Mouse (Mus musculus) kidney, postnatal 25 days (tissue): ENCODE data around the gene Bola1.
"Not testable (repeated sequence)": the region's sequence is repeated elsewhere in the genome, so short reads cannot be mapped to it uniquely, and the experiment has no call there.

Experiments used
- DNase-seq, 2 experiments: peaks; one replicate each; pipeline ENCODE4 v3.0.0; 2021; ENCODE audit warnings: mixed read lengths in 2 of 2

The Bola1 gene

GRCm38 (mm10) chr3:96219661-96220130, at the start of gene Bola1, which contains the start of gene Hist2h2ab:
Bola1 (minus strand) TSS chr3:96219709.
Hist2h2ab (plus strand) TSS chr3:96219865.
- peak; percentile 63 to 83 for DNase-seq

- not testable (repeated sequence) for DNase-seq
These were observed 49.4 kb upstream of the Bola1 start for GRCm38 (mm10) chr3:96268776-96269378.

- DNase-seq = peak; percentile 78 to 89
These were observed 48.7 kb upstream of the Bola1 start, which contains the start of gene Hist2h3b for GRCm38 (mm10) chr3:96268051-96268775. Hist2h3b (plus strand) TSS chr3:96268654.

GRCm38 (mm10) chr3:96267541-96267940, 48.0 kb upstream of the Bola1 start:
- DNase-seq = no peak

GRCm38 (mm10) chr3:96266132-96266710, 46.7 kb upstream of the Bola1 start:
- DNase-seq = no peak

GRCm38 (mm10) chr3:96264404-96264949, 45.0 kb upstream of the Bola1 start:
- DNase-seq = no peak

GRCm38 (mm10) chr3:96263558-96264403, 44.3 kb upstream of the Bola1 start:
- peak; percentile 41 to 67 for DNase-seq

- peak; percentile 95 to 96 for DNase-seq
These were observed 43.6 kb upstream of the Bola1 start, which contains the start of gene Hist2h4 for GRCm38 (mm10) chr3:96262979-96263550. Hist2h4 (minus strand) TSS chr3:96263311.

GRCm38 (mm10) chr3:96262216-96262875, 42.8 kb upstream of the Bola1 start:
- DNase-seq = peak; percentile 82 to 92

GRCm38 (mm10) chr3:96261623-96262022, 42.1 kb upstream of the Bola1 start:
- no peak for DNase-seq

- DNase-seq = no peak
These were observed 40.7 kb upstream of the Bola1 start for GRCm38 (mm10) chr3:96260220-96260619.

- no peak for DNase-seq
These were observed 37.7 kb upstream of the Bola1 start for GRCm38 (mm10) chr3:96257190-96257589.

GRCm38 (mm10) chr3:96255926-96256593, 36.6 kb upstream of the Bola1 start:
- DNase-seq = no peak

GRCm38 (mm10) chr3:96254683-96255355, 35.3 kb upstream of the Bola1 start:
- no peak for DNase-seq

- no peak for DNase-seq
These were observed 32.3 kb upstream of the Bola1 start for GRCm38 (mm10) chr3:96251787-96252186.

- DNase-seq = no peak
These were observed 31.4 kb upstream of the Bola1 start for GRCm38 (mm10) chr3:96250890-96251289.

GRCm38 (mm10) chr3:96249034-96249345, 29.5 kb upstream of the Bola1 start:
- DNase-seq = no peak

GRCm38 (mm10) chr3:96248141-96249033, 28.9 kb upstream of the Bola1 start:
- no peak for DNase-seq
